Mouse (Mus musculus) embryonic fibroblast, embryonic 13.5 days (primary cell): ENCODE results near the gene Map4k5.

ENCODE experiments used
- CTCF ChIP-seq: IDR thresholded peaks from 2 replicates; pipeline ENCODE4 v1.5.1; 2011; ENCODE audit warnings: mild to moderate bottlenecking, control low read depth, low read length, moderate library complexity, borderline replicate concordance; ENCODE audit not compliant: insufficient read depth
- POLR2A ChIP-seq: IDR thresholded peaks from 2 replicates; pipeline ENCODE4 v1.6.1; 2011; ENCODE audit warnings: low read depth, mild to moderate bottlenecking, control low read depth, low read length, moderate library complexity

GRCm38 (mm10) chr12:69908511-69908900 lies 15.5 kb upstream of the Map4k5 start:
- TF ChIP-seq CTCF (no peak), POLR2A (no peak)
